Mouse (Mus musculus) thymus, adult 2 months (tissue): Measurements from ENCODE around the gene Zfp715. TPM values are rescaled to one million over a fixed set of nuclear protein-coding genes. Genes with fewer than 3 reads are reported as not detected.
"Not testable (repeated sequence)": the region's sequence is repeated elsewhere in the genome, so short reads cannot be mapped to it uniquely, and the experiment has no call there.

Source experiments
- DNase-seq: peaks from one replicate; pipeline ENCODE4 v3.0.0; 2021
- H3K27ac ChIP-seq: fragments of 200-500 bp; 2 replicates; pipeline ENCODE4 v1.5.1; 2012; ENCODE audit warnings: low read length, control low read depth; ENCODE audit not compliant: control insufficient read depth, insufficient read depth
- H3K27me3 ChIP-seq: fragments of 200-500 bp; 2 replicates; pipeline ENCODE4 v1.6.1; 2012; ENCODE audit warnings: mild to moderate bottlenecking, low read length, moderate library complexity, mixed read lengths; ENCODE audit not compliant: control insufficient read depth, insufficient read depth
- H3K36me3 ChIP-seq: fragments of 200-500 bp; 2 replicates; pipeline ENCODE4 v1.6.1; 2012; ENCODE audit warnings: mild to moderate bottlenecking, low read length, moderate library complexity; ENCODE audit not compliant: control insufficient read depth, insufficient read depth
- H3K4me1 ChIP-seq: fragments of 200-500 bp; replicated peaks from 2 replicates; pipeline ENCODE4 v1.6.1; 2012; ENCODE audit warnings: low read length; ENCODE audit not compliant: control insufficient read depth, insufficient read depth
- H3K4me3 ChIP-seq: fragments of 200-500 bp; 2 replicates; pipeline ENCODE4 v1.5.1; 2012; ENCODE audit warnings: mild to moderate bottlenecking, low read length, control low read depth, moderate library complexity; ENCODE audit not compliant: control insufficient read depth, insufficient read depth
- CTCF ChIP-seq: fragments of 200-500 bp; IDR thresholded peaks from 2 replicates; pipeline ENCODE4 v1.5.1; 2012; ENCODE audit warnings: mild to moderate bottlenecking, control low read depth, low read length, moderate library complexity, borderline replicate concordance; ENCODE audit not compliant: control insufficient read depth, poor library complexity, insufficient read depth; ENCODE audit errors: extremely low read depth
- POLR2A ChIP-seq: fragments of 200-500 bp; IDR thresholded peaks from 2 replicates; pipeline ENCODE4 v1.6.1; 2012; ENCODE audit warnings: mild to moderate bottlenecking, low read length, control low read depth, moderate library complexity; ENCODE audit not compliant: control insufficient read depth, poor library complexity, insufficient read depth; ENCODE audit errors: extremely low read depth
- WGBS: fragments of 180-500 bp; shearing (Covaris S2); methylation state at CpG from one replicate; pipeline ENCODE4 v1.1.7; 2018; 5-methylcytosine and 5-hydroxymethylcytosine counted together
- polyA plus RNA-seq: library from polyadenylated mRNA; depleted of rRNA; stranded (reverse); fragments of >200 nt; gene quantifications from 2 replicates; pipeline ENCODE4 v1.2.3, GENCODE M21; 2012

The Zfp715 gene
- polyA plus RNA-seq, 1 experiment = 6.7 TPM

GRCm38 (mm10) chr7:43351154-43351553 is 38.1 kb upstream of the Zfp715 start, which contains the start of gene Siglecf:
Gene Siglecf, plus strand, starts transcription at chr7:43351341.
- 43% methylated on average over 3 of the region's 3 CpGs for WGBS
- H3K4me1 ChIP-seq = no peaks in the 10 kb centered on the region
- H3K27ac ChIP-seq = no peak within 1 kb of the TSS
- H3K36me3 ChIP-seq = no peaks in the 10 kb centered on the region
- no peak within 1 kb of the TSS for H3K4me3 ChIP-seq
- DNase-seq = no peak
- H3K27me3 ChIP-seq = no peaks in the 10 kb centered on the region
- no peak for TF ChIP-seq POLR2A

- H3K27me3 ChIP-seq, H3K27ac ChIP-seq, H3K36me3 ChIP-seq, H3K4me3 ChIP-seq, H3K4me1 ChIP-seq, DNase-seq: not testable (repeated sequence)
- 57% methylated on average over 5 of the region's 5 CpGs for WGBS
Observed at GRCm38 (mm10) chr7:43349623-43350022, 36.5 kb upstream of the Zfp715 start.

GRCm38 (mm10) chr7:43346571-43346970 is 33.5 kb upstream of the Zfp715 start:
- 82% methylated on average over 1 of the region's 1 CpGs for WGBS
- Histone ChIP-seq H3K36me3 (no peaks in the 10 kb centered on the region), H3K4me3 (no peak overlapping the region), H3K27ac (no peak overlapping the region), H3K4me1 (no peaks in the 10 kb centered on the region), H3K27me3 (no peaks in the 10 kb centered on the region)
- TF ChIP-seq POLR2A = no peak
- TF ChIP-seq CTCF = no peak
- no peak for DNase-seq

GRCm38 (mm10) chr7:43346148-43346547 is 33.1 kb upstream of the Zfp715 start:
- H3K4me1 ChIP-seq = no peaks in the 10 kb centered on the region
- TF ChIP-seq CTCF = no peak
- no peak for TF ChIP-seq POLR2A
- H3K27ac ChIP-seq = no peak overlapping the region
- no peak for DNase-seq
- no peaks in the 10 kb centered on the region for H3K36me3 ChIP-seq
- 90% methylated on average over 4 of the region's 4 CpGs for WGBS
- H3K27me3 ChIP-seq = no peaks in the 10 kb centered on the region
- no peak overlapping the region for H3K4me3 ChIP-seq

GRCm38 (mm10) chr7:43344491-43344890 is 31.4 kb upstream of the Zfp715 start:
- WGBS = 97% methylated on average over 4 of the region's 4 CpGs
- Histone ChIP-seq H3K36me3 (no peaks in the 10 kb centered on the region), H3K4me1 (no peaks in the 10 kb centered on the region), H3K4me3 (no peak overlapping the region), H3K27me3 (no peaks in the 10 kb centered on the region), H3K27ac (no peak overlapping the region)
- DNase-seq = no peak
- TF ChIP-seq CTCF (no peak), POLR2A (no peak)

GRCm38 (mm10) chr7:43344020-43344419 is 30.9 kb upstream of the Zfp715 start:
- Histone ChIP-seq H3K27ac (no peak overlapping the region), H3K27me3 (no peaks in the 10 kb centered on the region), H3K36me3 (no peaks in the 10 kb centered on the region), H3K4me1 (no peaks in the 10 kb centered on the region), H3K4me3 (no peak overlapping the region)
- WGBS = 91% methylated on average over 2 of the region's 2 CpGs
- no peak for TF ChIP-seq POLR2A
- no peak for TF ChIP-seq CTCF
- no peak for DNase-seq

- DNase-seq = no peak
- TF ChIP-seq POLR2A (no peak), CTCF (no peak)
- H3K36me3 ChIP-seq = no peaks in the 10 kb centered on the region
- H3K4me1 ChIP-seq = no peaks in the 10 kb centered on the region
- WGBS = 37% methylated on average over 5 of the region's 5 CpGs
- H3K4me3 ChIP-seq = no peak overlapping the region
- H3K27me3 ChIP-seq = no peaks in the 10 kb centered on the region
- H3K27ac ChIP-seq = no peak overlapping the region
Observed at GRCm38 (mm10) chr7:43343191-43343590, 30.1 kb upstream of the Zfp715 start.

- Histone ChIP-seq H3K27me3 (no peaks in the 10 kb centered on the region), H3K27ac (no peak overlapping the region), H3K4me3 (no peak overlapping the region), H3K36me3 (no peaks in the 10 kb centered on the region), H3K4me1 (no peaks in the 10 kb centered on the region)
- no peak for DNase-seq
- TF ChIP-seq POLR2A (no peak), CTCF (no peak)
- WGBS = 68% methylated on average over 4 of the region's 4 CpGs
Observed at GRCm38 (mm10) chr7:43340771-43341170, 27.7 kb upstream of the Zfp715 start.
